Mouse (Mus musculus) 3T3-L1 (cell line): ENCODE measurements around the gene Syt2.

ENCODE experiments used
- DNase-seq: peaks from one replicate; pipeline ENCODE4 v3.0.0-alpha.2; 2015; ENCODE audit warnings: low read depth, low spot score

Syt2 gene

DNA sequence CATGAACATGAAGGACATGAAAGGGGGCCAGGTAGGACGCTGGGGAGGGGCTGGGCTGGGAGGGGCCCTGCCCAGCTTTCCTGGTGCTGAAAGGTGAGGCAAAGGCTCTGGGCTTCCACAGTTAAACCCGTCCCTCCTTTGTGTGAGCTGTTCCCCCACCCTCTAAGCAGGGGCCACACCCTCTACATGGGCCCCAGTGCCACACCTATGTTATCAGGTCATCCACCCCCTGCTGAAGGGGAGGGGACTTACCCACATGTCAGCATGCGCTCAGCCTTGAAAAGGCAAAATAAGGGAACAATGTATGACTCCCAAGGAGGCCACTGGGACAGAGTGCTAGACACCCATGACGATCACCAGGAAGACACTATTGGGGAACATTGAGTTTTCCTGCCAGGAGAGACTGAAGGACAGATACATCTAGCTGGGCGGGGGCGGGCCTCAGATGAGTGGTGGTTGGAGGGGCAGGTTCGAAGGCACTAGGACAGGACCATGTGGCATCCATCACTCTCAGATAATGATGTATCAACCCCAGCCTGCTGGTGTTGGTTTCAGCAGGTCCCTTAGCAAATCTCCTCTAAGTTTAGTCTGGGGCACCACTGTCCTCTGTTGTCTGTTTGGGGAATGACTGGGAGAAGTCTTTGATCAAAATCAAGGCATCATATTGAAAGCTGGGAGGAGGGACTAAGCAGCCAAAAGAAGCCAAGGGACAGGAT lies 95.6 kb downstream of the Syt2 start:
- no peak for DNase-seq

- peak; percentile 55 for DNase-seq
Observed at GRCm38 (mm10) chr1:134745648-134746047, 99.2 kb downstream of the Syt2 start.

DNA sequence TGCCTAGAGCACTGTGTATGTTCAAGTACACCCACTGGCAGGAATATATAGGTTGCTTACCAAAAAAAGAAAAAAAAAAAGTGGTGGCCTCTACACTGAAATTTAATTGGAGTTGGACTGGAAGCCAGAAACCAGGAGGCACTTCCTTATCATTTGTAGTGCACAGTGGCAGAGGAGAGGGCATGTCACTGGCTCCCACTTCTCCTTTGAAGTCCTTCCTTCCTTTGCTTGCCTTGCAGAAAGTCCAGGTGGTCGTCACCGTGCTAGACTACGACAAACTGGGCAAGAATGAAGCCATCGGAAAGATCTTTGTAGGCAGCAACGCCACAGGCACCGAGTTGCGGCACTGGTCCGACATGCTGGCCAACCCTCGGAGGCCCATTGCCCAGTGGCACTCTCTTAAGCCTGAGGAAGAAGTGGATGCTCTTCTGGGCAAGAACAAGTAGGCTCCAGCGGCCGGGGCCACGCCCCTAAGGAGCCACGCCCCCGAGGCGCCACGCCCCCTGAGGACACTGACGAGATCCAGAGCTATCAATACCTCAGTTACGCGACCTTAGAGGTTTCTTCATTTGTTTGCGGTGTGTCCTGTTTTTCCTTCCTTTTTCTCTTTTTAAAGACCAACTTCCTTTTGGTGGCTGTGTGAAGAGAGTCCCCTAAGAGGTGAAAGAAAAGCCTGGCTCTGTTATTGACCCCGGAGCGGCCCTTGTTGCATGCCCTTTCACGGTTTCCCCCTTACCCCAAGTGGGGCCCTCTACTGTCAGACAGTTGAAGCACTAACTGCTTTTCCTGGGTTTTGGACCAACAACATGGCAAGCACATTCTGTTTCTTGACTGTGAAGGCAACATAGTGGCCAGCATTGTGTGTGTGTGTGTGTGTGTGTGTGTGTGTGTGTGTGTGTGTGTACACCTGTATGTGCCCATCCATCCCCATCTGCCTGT lies 101.0 kb downstream of the Syt2 start:
- no peak for DNase-seq

DNA sequence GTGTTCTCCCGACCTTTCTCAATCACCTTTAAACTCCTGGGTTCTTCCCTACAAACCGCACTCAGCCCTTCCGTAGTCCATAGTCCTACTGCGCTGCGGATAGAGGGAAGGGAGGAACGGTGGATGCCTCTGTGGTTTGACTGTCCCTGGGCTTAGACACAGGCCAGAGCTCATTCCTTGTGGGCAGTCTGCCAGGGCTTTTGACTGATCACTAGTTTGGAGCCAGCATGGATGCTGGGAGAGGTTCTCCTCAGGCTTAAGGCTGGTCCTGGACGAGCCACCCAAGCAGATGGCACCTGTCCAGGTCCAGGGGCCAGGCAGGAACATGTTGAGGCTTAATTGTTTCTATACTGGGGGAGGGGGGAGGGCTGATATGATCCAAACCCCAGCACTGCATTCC lies 103.4 kb downstream of the Syt2 start:
- peak; percentile 30 for DNase-seq

DNA sequence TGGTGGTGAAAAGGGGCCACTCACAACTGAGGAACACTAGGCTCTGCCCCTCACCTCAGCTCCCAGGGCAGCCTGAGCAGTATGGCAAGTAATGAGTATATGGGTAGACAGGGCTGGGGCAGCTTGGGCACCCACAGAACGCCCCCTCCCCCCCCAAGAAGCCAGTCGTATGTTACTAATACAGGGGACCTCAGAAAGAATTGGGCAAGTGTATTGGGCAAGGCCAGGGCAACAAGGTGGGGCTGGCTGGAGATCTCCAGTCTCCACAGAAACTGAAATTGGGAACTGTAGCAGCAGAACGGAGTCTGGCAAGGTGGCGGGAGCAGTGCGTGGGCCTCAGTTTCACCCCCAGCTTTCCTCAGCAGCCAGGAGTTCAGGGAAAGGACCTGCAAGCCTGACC lies 106.0 kb downstream of the Syt2 start:
- DNase-seq: no peak

DNA sequence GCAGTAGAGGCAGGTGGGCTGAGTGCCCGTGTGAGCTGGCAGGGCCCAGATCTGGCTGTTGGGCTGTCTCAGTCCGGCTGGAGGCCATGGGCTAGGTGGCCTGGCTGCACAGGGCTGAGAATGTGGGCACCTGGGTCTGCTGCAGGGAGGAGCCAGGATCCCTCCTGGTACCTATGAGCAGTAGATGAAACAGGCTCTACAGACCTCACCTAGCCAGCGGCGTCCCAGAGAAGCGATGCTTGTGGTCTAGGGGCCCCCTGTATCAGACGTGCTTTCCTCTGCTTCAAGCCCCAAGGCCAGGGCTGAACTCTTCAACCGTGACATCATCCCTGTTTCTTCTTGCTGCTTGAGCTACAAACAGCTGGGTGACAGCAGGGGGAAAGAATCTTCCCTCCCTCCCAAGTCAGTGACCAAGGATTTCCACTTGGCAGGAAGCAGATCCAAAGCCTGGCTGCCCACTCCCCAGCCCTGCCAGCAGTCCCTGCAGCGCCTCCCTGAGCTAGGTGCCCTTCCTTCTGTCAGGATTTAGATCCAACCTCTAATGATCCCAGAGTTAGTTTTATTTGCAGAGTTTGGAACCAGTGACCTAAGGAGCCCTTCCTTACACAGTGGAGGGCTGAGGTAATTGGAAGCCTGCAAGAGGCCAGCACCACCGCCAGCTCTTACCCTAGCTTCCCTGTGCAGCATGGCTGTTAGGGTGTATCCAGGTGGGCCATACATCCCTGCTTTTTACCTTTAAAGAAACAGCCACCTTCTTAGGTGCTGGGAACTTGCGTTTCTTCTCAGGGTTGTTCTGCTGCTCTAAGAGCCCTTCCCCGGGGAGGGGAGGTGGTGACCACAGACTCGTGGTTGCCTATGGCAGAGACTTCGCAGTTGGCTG lies 107.5 kb downstream of the Syt2 start:
- DNase-seq: peak; percentile 81

- no peak for DNase-seq
Observed at GRCm38 (mm10) chr1:134754818-134755217, 108.3 kb downstream of the Syt2 start.

DNA sequence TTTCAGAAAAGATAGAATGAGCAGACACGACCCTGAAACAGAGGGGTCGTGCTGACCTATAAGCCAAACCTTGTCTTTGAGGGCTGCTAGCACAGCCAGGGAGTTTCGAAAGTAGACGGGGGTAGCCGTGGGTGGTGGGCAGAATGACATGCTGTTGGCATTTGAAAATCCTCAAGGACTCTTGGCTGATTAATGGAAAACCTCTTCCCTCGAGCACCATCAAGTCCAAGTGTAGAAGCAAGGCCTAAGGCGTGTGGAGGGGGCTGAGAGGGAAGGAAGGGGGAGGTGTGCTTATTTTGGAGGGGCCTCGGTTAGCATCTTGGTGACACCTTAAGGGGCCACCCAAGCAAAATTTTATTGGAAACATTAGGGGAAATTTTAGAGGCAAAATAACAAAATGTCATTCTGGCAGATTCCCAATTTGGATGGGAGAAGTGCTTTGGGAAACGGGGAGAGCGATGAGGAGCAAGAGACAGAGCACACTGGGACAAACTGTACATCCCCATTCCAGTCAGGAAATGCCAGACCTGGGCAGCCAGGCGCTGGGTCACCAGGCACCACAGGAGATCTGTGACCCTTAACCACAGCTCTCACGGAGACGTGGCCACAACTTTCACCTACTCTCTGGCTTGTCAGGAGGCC lies 109.2 kb downstream of the Syt2 start:
- DNase-seq: no peak

DNA sequence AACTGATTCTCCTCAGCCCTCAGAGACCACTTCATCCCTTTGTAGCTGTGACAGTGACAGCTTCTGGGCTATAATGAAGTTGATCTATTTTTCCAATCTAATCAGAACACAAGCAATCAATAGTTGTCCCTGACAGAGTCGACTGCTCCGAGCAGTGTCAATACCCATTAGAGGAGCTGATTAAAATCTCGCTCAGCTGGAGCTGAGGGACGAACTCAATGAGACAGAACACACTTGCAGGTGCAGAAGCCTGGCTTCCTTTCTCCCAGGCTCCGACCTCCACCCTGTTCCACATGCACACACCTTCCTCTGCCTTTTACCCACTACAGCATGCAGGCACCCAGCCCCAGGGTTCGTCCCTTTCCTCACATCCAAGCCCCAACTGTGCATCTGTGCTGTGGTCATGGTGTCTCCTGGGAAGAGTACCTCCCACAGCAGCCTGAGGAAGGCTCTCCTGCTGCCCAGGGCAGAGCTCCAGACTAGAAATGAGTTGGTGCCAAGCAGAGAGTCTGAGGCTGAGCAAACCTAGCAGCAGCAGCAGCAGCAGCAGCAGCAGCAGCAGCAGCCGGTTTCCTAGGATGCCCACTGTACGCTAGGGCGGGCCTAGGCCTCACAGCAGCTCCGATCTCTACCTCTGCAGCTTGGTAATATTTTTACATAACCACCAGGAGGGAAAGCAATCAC lies 109.9 kb downstream of the Syt2 start:
- no peak for DNase-seq

GRCm38 (mm10) chr1:134757230-134757629 lies 110.8 kb downstream of the Syt2 start:
- DNase-seq: peak; percentile 51

DNA sequence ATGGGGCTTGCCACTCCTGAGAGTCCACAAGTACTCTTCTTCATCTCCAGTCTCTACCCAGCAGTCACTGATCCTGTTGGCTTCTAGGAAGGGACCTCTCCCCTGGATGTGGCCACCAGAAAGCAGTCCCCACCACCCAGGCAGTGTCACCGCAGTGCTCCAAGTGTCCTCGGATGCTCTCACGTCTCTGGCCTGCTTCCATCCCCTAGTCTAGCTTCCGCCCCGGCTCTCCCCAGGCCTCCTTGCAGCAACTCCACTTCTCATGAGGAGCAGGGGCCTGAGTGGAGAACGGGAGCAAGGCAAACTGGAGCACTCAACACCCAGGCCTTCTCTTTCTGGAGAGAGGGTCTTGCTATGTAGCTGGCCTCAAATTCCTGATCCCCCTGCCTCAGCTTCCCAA lies 112.7 kb downstream of the Syt2 start:
- no peak for DNase-seq

- no peak for DNase-seq
Observed at GRCm38 (mm10) chr1:134760642-134761041, 114.2 kb downstream of the Syt2 start.

DNA sequence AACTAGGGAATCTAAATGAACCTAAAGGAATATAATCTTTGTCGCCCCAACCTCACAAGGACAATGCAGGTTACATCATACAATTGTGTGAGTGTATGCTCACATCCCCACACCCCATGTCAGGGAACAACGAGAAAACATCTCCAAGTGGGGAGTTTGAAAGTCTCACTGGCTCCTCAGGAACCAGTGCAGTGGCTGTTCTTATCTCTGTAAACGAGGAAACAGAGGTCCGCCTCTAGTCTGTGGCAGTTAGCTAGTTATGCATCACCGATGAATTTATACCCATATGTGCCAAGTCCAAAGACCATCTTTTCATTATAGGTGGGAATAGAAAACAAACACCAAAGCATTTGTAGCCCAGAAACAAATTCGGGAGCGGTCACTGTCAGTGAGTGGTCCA lies 115.1 kb downstream of the Syt2 start:
- no peak for DNase-seq

- DNase-seq: no peak
Observed at GRCm38 (mm10) chr1:134763250-134763649, 116.8 kb downstream of the Syt2 start.

- DNase-seq: no peak
Observed at GRCm38 (mm10) chr1:134763776-134764438, 117.4 kb downstream of the Syt2 start.

DNA sequence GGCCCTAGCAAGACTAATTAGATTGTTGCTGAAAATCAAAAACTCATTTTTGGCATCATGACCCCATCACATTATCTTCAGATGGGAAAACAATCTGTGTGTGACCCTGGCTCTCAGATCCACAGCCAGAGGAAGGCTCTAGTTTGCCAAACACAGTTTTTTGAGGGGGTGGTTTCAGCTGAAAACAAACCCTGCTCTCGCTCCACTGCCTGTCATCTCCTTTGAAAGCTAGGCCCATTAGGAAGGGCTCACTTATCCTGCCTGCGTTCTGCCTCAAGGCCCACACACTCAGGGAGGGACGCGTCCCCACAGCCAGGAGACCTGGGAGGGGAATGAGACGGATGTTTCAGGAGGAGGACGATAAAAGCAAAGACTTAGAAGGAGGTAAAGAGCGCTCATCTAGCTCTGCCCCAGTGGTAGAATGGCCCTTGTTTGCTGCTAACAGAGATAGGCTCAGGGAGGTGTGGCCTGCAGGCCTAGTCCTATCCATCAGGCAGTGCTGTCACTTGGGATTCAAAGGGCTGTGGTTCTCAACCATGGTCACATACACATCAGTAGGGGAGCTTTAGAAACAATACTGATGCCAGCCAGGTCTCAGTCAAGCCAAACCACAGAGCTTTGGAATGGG lies 118.5 kb downstream of the Syt2 start:
- DNase-seq: peak; percentile 35

DNA sequence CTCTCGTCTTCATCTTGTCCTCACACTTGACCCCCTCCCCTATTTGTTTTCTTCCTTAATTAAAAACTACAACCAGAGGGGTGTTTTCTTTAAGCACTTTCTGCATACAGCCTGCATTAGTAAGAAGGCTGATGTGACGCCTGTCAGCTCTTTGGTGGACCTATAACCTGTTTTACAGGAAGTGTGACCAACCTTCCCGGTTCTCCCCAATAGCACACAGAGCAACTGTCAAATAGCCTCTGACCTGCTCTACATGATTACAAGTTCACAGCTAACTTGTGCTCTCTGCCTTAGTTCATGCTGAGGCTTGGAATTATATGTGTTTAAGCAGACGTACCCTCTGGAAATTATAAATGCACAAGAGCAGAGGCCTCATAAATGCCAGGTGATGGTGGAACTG lies 120.0 kb downstream of the Syt2 start:
- DNase-seq: no peak

- no peak for DNase-seq
Observed at GRCm38 (mm10) chr1:134770312-134770711, 123.8 kb downstream of the Syt2 start.

DNA sequence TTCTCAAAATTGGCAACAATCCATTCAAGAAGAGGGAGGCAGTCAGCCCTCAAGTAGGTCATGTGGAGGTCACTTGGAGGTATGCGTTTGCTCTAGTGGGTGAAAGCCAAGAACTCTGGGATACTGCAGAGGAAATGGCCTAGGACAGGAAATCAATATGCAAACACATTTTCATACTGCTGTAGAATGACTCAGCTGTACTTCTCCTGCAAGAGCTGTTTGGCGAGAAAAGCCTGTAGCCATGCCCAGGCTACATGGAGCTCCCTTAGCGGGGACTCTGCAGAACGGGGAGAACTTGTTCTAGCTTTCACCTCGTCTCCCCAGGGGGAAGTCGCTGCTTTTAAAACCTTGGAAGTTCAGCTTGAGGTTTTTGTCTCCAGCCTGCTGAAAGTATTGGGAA lies 124.9 kb downstream of the Syt2 start:
- peak; percentile 91 for DNase-seq

DNA sequence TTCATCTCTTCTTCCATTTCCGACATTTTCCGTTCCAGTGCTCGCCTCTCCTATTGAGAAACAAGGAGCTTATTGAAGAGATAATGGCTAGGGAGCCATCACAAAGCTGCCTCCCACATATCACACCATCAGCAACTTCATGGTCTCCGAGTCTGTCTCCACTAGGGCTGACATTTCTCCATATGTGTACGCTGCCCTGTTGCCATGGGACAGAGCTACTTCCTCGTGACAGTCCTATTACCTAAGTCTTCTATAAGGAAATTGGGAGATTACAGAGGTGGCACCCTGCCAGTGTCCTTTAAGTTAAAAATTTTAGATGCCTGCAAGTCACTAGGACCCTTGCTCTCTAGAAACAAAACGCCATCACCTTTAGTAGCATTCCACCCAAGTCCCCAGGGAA lies 125.5 kb downstream of the Syt2 start:
- DNase-seq: no peak
